Comparison of ENCODE assay signal across 8 mouse cellular contexts in the genomic region with DNA sequence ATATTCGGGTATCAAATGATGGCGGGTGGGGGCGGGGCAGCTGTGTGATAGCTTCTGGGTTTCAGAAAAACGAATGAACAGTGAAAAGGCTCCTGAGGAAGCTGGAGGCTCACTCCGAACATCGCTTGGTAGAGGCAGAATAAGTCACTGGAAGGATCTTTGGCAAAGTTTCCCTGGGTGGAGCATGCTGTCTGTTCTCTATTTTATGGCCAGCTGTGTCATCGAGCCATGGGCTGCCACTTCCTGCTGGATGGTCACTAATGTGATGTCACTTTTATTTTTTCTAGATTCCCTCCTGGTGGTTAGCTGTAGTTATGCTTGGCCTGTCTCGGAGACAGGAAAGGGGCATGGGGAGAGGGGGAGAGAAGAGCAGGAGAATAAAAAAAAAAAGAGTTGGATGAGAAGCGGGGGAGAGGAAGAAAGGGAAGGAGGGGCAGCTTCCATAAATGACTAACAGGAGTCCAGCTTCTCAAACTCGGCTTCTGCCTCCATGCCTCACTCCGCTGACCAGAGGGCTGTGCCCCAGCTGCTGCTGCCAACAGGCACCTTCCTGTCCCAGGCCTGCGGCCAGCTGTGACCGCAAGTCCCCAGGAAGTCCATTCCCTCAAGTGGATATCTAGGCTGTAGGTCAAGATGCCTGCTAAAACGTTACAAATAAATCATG. TPM values are rescaled to one million over a fixed set of nuclear protein-coding genes. Genes with fewer than 3 reads are reported as not detected.
DNase-seq lines count a peak whose midpoint lies in the region; ATAC-seq and TF ChIP-seq lines count a peak whose summit lies in the region.

No protein-coding gene starts in this region.

- no peak for TF ChIP-seq POLR2A in embryonic fibroblast, embryonic 13.5 days (IDR thresholded peaks at IDR 0.05; ENCODE audit: low read depth, low read length)

- no peak for DNase-seq in frontal cortex, postnatal 36 days (ENCODE audit: low spot score in 2 of 2)
- DNase-seq in heart, postnatal 10 days: peak; percentile 45 to 60
- DNase-seq in kidney, postnatal 25 days: peak; percentile 40 to 77
- DNase-seq in natural killer cell, adult 2 months (ENCODE audit: low spot score in 2 of 2): no peak

- ATAC-seq in frontal cortex, adult (ENCODE audit: low TSS enrichment): 0 out of 2 replicates have a peak, but pooled peaks have one; percentile 26
- no peak for ATAC-seq in inflammation-experienced regulatory T-cells, adult 6 months

- 0 out of 2 replicates have a peak, but pooled peaks cover 7% of the 10 kb centered on the region for H3K9me3 ChIP-seq in megakaryocyte, embryonic 14.5 days

- no peaks in the 10 kb centered on the region for H3K4me1 ChIP-seq in embryonic fibroblast, embryonic 13.5 days (ENCODE audit: control insufficient read depth, insufficient read depth, low read length)
- peaks cover 75% of the 10 kb centered on the region for H3K4me1 ChIP-seq in megakaryocyte, embryonic 14.5 days

- H3K27ac ChIP-seq in embryonic fibroblast, embryonic 13.5 days (ENCODE audit: insufficient read depth, low read length): peak overlapping the region; percentile 21

- no peak overlapping the region for H3K4me3 ChIP-seq in embryonic fibroblast, embryonic 13.5 days (ENCODE audit: insufficient read depth, low read length)
- H3K4me3 ChIP-seq in megakaryocyte, embryonic 14.5 days (replicated peaks): peak overlapping the region; percentile 87

- no peaks in the 10 kb centered on the region for H3K36me3 ChIP-seq in megakaryocyte, embryonic 14.5 days (replicated peaks; ENCODE audit: low read length)

- TF ChIP-seq CTCF in embryonic fibroblast, embryonic 13.5 days (IDR thresholded peaks at IDR 0.05; ENCODE audit: borderline replicate concordance, insufficient read depth, low read length): no peak

- intact Hi-C loops in heart, postnatal 10 days (cut with DNase I): no loop called here

- peaks cover 52% of the 10 kb centered on the region for H3K27me3 ChIP-seq in megakaryocyte, embryonic 14.5 days (replicated peaks)

RNA-seq across cellular contexts. Expression of a gene that starts 9.8 kb away (rescaled TPM):
- not detected in 2 replicates for polyA plus RNA-seq in embryonic fibroblast, embryonic 13.5 days (2011; ENCODE audit: insufficient read length, low read depth, missing spikeins)
- under 1 TPM; 0.29 to 0.35 TPM for total RNA-seq in heart, postnatal 10 days (2021)
- polyA plus RNA-seq in megakaryocyte, embryonic 14.5 days (2012; ENCODE audit: insufficient read depth, low replicate concordance): not detected in 2 replicates
- under 1 TPM in 1 of 3 experiments, not detected in 2; 0.34 TPM for polyA plus RNA-seq in inflammation-experienced regulatory T-cells, adult 6 months (2017; shearing (Covaris generic))

RNA-seq across cellular contexts. Expression of a gene that starts 19.5 kb away (rescaled TPM):
- polyA plus RNA-seq in embryonic fibroblast, embryonic 13.5 days (2011; ENCODE audit: insufficient read length, low read depth, missing spikeins): 0.32 and 0.35 TPM in 2 replicates
- 1 to 10 TPM; 1.4 to 1.6 TPM for total RNA-seq in heart, postnatal 10 days (2021)
- 8.4 and 19.8 TPM in 2 replicates for polyA plus RNA-seq in megakaryocyte, embryonic 14.5 days (2012; ENCODE audit: insufficient read depth, low replicate concordance)
- polyA plus RNA-seq in inflammation-experienced regulatory T-cells, adult 6 months (2017; shearing (Covaris generic)): 100 to 1,000 TPM; 106 to 231 (median 206) TPM

RNA-seq across cellular contexts. Expression of a gene that starts 23.6 kb away (rescaled TPM):
- 1.2 TPM in 1 of 2 replicates, not detected in the other for polyA plus RNA-seq in embryonic fibroblast, embryonic 13.5 days (2011; ENCODE audit: insufficient read length, low read depth, missing spikeins)
- total RNA-seq in heart, postnatal 10 days (2021): 1 to 10 TPM; 1.2 to 2.9 TPM
- polyA plus RNA-seq in megakaryocyte, embryonic 14.5 days (2012; ENCODE audit: insufficient read depth, low replicate concordance): 1.1 TPM in 1 of 2 replicates, not detected in the other
- polyA plus RNA-seq in inflammation-experienced regulatory T-cells, adult 6 months (2017; shearing (Covaris generic)): not detected

RNA-seq across cellular contexts. Expression of a gene that starts 34.2 kb away (rescaled TPM):
- not detected in 2 replicates for polyA plus RNA-seq in embryonic fibroblast, embryonic 13.5 days (2011; ENCODE audit: insufficient read length, low read depth, missing spikeins)
- 1 to 10 TPM; 3.9 to 5.0 TPM for total RNA-seq in heart, postnatal 10 days (2021)
- not detected in 2 replicates for polyA plus RNA-seq in megakaryocyte, embryonic 14.5 days (2012; ENCODE audit: insufficient read depth, low replicate concordance)
- not detected for polyA plus RNA-seq in inflammation-experienced regulatory T-cells, adult 6 months (2017; shearing (Covaris generic))

RNA-seq across cellular contexts. Expression of a gene that starts 45.0 kb away (rescaled TPM):
- polyA plus RNA-seq in embryonic fibroblast, embryonic 13.5 days (2011; ENCODE audit: insufficient read length, low read depth, missing spikeins): not detected in 2 replicates
- not detected for total RNA-seq in heart, postnatal 10 days (2021)
- polyA plus RNA-seq in megakaryocyte, embryonic 14.5 days (2012; ENCODE audit: insufficient read depth, low replicate concordance): not detected in 2 replicates
- not detected for polyA plus RNA-seq in inflammation-experienced regulatory T-cells, adult 6 months (2017; shearing (Covaris generic))

Comparison
In these comparisons a context has a peak if more than half of its experiments do, and no peak if none do; other contexts are left out.
1. DNase-seq: peak in heart, postnatal 10 days (2 of 2) and kidney, postnatal 25 days (2 of 2); none in frontal cortex, postnatal 36 days (0 of 2) and natural killer cell, adult 2 months (0 of 2).